Comparison of ENCODE assay signal across 8 mouse cellular contexts in genomic region chr2:152415287-152415686, GRCm38 (mm10). TPM values are rescaled to one million over a fixed set of nuclear protein-coding genes. Genes with fewer than 3 reads are reported as not detected.
DNase-seq lines count a peak whose midpoint lies in the region; ATAC-seq and TF ChIP-seq lines count a peak whose summit lies in the region.

TSS of gene 6820408C15Rik (plus strand) at chr2:152415587.

- H3K9ac ChIP-seq in neural tube, embryonic 11.5 days (ENCODE audit: low read length): peak within 1 kb of the TSS; percentile 99
- peak within 1 kb of the TSS; percentile 98 for H3K9ac ChIP-seq in limb, embryonic 14.5 days (ENCODE audit: low read depth, low read length, severe bottlenecking)
- H3K9ac ChIP-seq in stomach, embryonic 16.5 days (ENCODE audit: low read length): peak within 1 kb of the TSS; percentile 98

- peaks cover 10% of the 10 kb centered on the region for H3K9me3 ChIP-seq in erythroblast, embryonic 14.5 days (ENCODE audit: control insufficient read depth, low read length)
- H3K9me3 ChIP-seq in neural tube, embryonic 11.5 days (ENCODE audit: control insufficient read depth, low read length): 0 out of 2 replicates have a peak, but pooled peaks cover 3% of the 10 kb centered on the region
- H3K9me3 ChIP-seq in limb, embryonic 14.5 days (ENCODE audit: control insufficient read depth, low read length): peaks cover 7% of the 10 kb centered on the region; the same call in 1 of the 2 replicates
- peaks cover 6% of the 10 kb centered on the region; the same call in 1 of the 2 replicates for H3K9me3 ChIP-seq in stomach, embryonic 16.5 days (replicated peaks; ENCODE audit: control insufficient read depth, low read length)

- no peak for DNase-seq in neural tube, embryonic 11.5 days (ENCODE audit: low spot score)
- no peak for DNase-seq in neural tube, embryonic 10.5 days (ENCODE audit: extremely low spot score, low spot score)
- DNase-seq in limb, embryonic 14.5 days (ENCODE audit: low spot score): no peak
- DNase-seq in spleen, postnatal 10 days (ENCODE audit: low spot score in 2 of 2): no peak
- DNase-seq in testis, postnatal 14 days (ENCODE audit: low spot score): no peak

- WGBS in neural tube, embryonic 11.5 days: 29% methylated on average over 4 of the region's 4 CpGs
- 19% methylated on average over 4 of the region's 4 CpGs for WGBS in limb, embryonic 14.5 days
- 24% methylated on average over 4 of the region's 4 CpGs for WGBS in stomach, embryonic 16.5 days

- peaks cover 49% of the 10 kb centered on the region for H3K4me1 ChIP-seq in erythroblast, embryonic 14.5 days (ENCODE audit: control insufficient read depth)
- H3K4me1 ChIP-seq in neural tube, embryonic 11.5 days (ENCODE audit: control insufficient read depth, insufficient read depth, low read length): peaks cover 20% of the 10 kb centered on the region
- H3K4me1 ChIP-seq in limb, embryonic 14.5 days (ENCODE audit: control insufficient read depth, insufficient read depth, low read length): peaks cover 16% of the 10 kb centered on the region
- H3K4me1 ChIP-seq in stomach, embryonic 16.5 days (ENCODE audit: control insufficient read depth, insufficient read depth, low read length): peaks cover 25% of the 10 kb centered on the region

- peak within 1 kb of the TSS; percentile 90 for H3K27ac ChIP-seq in neural tube, embryonic 11.5 days (ENCODE audit: low read depth, low read length)
- H3K27ac ChIP-seq in limb, embryonic 14.5 days (replicated peaks; ENCODE audit: low read depth, low read length): peak within 1 kb of the TSS; percentile 98
- peak within 1 kb of the TSS; percentile 99 for H3K27ac ChIP-seq in stomach, embryonic 16.5 days (ENCODE audit: low read length)

- no peaks in the 10 kb centered on the region for H3K27me3 ChIP-seq in erythroblast, embryonic 14.5 days (ENCODE audit: control insufficient read depth)
- no peaks in the 10 kb centered on the region for H3K27me3 ChIP-seq in neural tube, embryonic 11.5 days (ENCODE audit: control insufficient read depth, insufficient read depth, low read length)
- no peaks in the 10 kb centered on the region for H3K27me3 ChIP-seq in limb, embryonic 14.5 days (ENCODE audit: control insufficient read depth, insufficient read depth, low read length)
- no peaks in the 10 kb centered on the region for H3K27me3 ChIP-seq in stomach, embryonic 16.5 days (ENCODE audit: control insufficient read depth, insufficient read depth, low read length)

- H3K36me3 ChIP-seq in erythroblast, embryonic 14.5 days (ENCODE audit: control insufficient read depth): peaks cover 25% of the 10 kb centered on the region
- H3K36me3 ChIP-seq in neural tube, embryonic 11.5 days (ENCODE audit: control insufficient read depth, insufficient read depth, low read length): no peaks in the 10 kb centered on the region
- peaks cover 4% of the 10 kb centered on the region; the same call in 1 of the 2 replicates for H3K36me3 ChIP-seq in limb, embryonic 14.5 days (ENCODE audit: control insufficient read depth, insufficient read depth, low read length)
- H3K36me3 ChIP-seq in stomach, embryonic 16.5 days (ENCODE audit: control insufficient read depth, insufficient read depth, low read length): 0 out of 2 replicates have a peak, but pooled peaks cover 4% of the 10 kb centered on the region

- no peak for ATAC-seq in erythroblast, adult 5-6 weeks (replicated peaks; ENCODE audit: low FRiP score, poor library complexity, severe bottlenecking)
- no peak for ATAC-seq in neural tube, embryonic 11.5 days (ENCODE audit: insufficient read depth, low FRiP score, low TSS enrichment)
- ATAC-seq in limb, embryonic 14.5 days (ENCODE audit: low FRiP score, low read depth): no peak
- no peak for ATAC-seq in stomach, embryonic 16.5 days (ENCODE audit: insufficient read depth, low FRiP score)

- peak within 1 kb of the TSS; percentile 90 for H3K4me3 ChIP-seq in erythroblast, embryonic 14.5 days (replicated peaks)
- peak within 1 kb of the TSS; percentile 81 for H3K4me3 ChIP-seq in neural tube, embryonic 11.5 days (ENCODE audit: low read depth, low read length)
- peak within 1 kb of the TSS; percentile 96 for H3K4me3 ChIP-seq in limb, embryonic 14.5 days (replicated peaks; ENCODE audit: low read length)
- peak within 1 kb of the TSS; percentile 88 for H3K4me3 ChIP-seq in stomach, embryonic 16.5 days (replicated peaks; ENCODE audit: low read length)

- no peak for TF ChIP-seq POLR2A in limb, embryonic 14.5 days (IDR thresholded peaks at IDR 0.05; ENCODE audit: borderline replicate concordance, extremely low read depth, insufficient read depth, insufficient read length)

- H3K4me2 ChIP-seq in neural tube, embryonic 11.5 days (ENCODE audit: low read depth): peak within 1 kb of the TSS; percentile 92
- peak within 1 kb of the TSS; percentile 86 for H3K4me2 ChIP-seq in limb, embryonic 14.5 days (replicated peaks; ENCODE audit: low read depth, low read length, severe bottlenecking)
- H3K4me2 ChIP-seq in stomach, embryonic 16.5 days (ENCODE audit: low read depth, low read length): peak within 1 kb of the TSS; percentile 87

RNA-seq across cellular contexts. Expression of gene 6820408C15Rik, which starts in this region (rescaled TPM):
- polyA plus RNA-seq in erythroblast, embryonic 14.5 days (2012): not detected in 2 replicates
- not detected in 2 replicates for total RNA-seq in erythroblast, adult 5-6 weeks (2015; ENCODE audit: low replicate concordance)
- total RNA-seq in erythroblast, adult 5-6 weeks (2017; ENCODE audit: low replicate concordance): not detected in 2 replicates
- 0.22 and 0.52 TPM in 2 replicates for polyA plus RNA-seq in neural tube, embryonic 11.5 days (2014; fragmentation: Nextera tagmentation; extraction: Ambion mirVana)
- 0.28 and 0.41 TPM in 2 replicates for polyA plus RNA-seq in limb, embryonic 14.5 days (2012; rRNA removed)
- polyA plus RNA-seq in limb, embryonic 14.5 days (2014; fragmentation: Nextera tagmentation; extraction: Ambion mirVana): 0.18 and 0.30 TPM in 2 replicates
- polyA plus RNA-seq in stomach, embryonic 16.5 days (2015; fragmentation: Nextera tagmentation; extraction: Ambion mirVana): 0.26 and 0.79 TPM in 2 replicates
